Mouse (Mus musculus): ENCODE data around the gene Slc6a8. TPM values are rescaled to one million over a fixed set of nuclear protein-coding genes. Genes with fewer than 3 reads are reported as not detected.

Gene Slc6a8
- total RNA-seq (2015) (0.07 and 0.61 TPM in 2 replicates), total RNA-seq (2017) (0.04 TPM in 1 of 2 replicates, not detected in the other)

GRCm38 (mm10) chrX:73672879-73673618 lies at the start of gene Slc6a8:
TSS of gene Slc6a8 (plus strand) at chrX:73673150.
- peak; percentile 49; the same call in 1 of the 2 replicates for ATAC-seq (replicated peaks; ENCODE audit: poor library complexity)

- no peak for ATAC-seq (replicated peaks; ENCODE audit: poor library complexity)
Observed at GRCm38 (mm10) chrX:73626981-73627380, 46.0 kb upstream of the Slc6a8 start.

- peak; percentile 26; the same call in 1 of the 2 replicates for ATAC-seq (replicated peaks; ENCODE audit: poor library complexity)
Observed at GRCm38 (mm10) chrX:73635425-73635824, 37.5 kb upstream of the Slc6a8 start.

GRCm38 (mm10) chrX:73637415-73637814 lies 35.5 kb upstream of the Slc6a8 start:
- no peak for ATAC-seq (replicated peaks; ENCODE audit: poor library complexity)

GRCm38 (mm10) chrX:73639255-73639675 lies 33.7 kb upstream of the Slc6a8 start, which contains the start of gene Dusp9:
TSS of gene Dusp9 (plus strand) at chrX:73639419.
- peak; percentile 68 for ATAC-seq (replicated peaks; ENCODE audit: poor library complexity)

- ATAC-seq (replicated peaks; ENCODE audit: poor library complexity) = peak; percentile 20; the same call in 1 of the 2 replicates
Observed at GRCm38 (mm10) chrX:73639901-73640469, 33.0 kb upstream of the Slc6a8 start.

GRCm38 (mm10) chrX:73645121-73645520 lies 27.8 kb upstream of the Slc6a8 start:
- ATAC-seq (replicated peaks; ENCODE audit: poor library complexity) = no peak

GRCm38 (mm10) chrX:73650869-73651268 lies 22.1 kb upstream of the Slc6a8 start:
- no peak for ATAC-seq (replicated peaks; ENCODE audit: poor library complexity)

- ATAC-seq (replicated peaks; ENCODE audit: poor library complexity) = no peak
Observed at GRCm38 (mm10) chrX:73653392-73653791, 19.6 kb upstream of the Slc6a8 start.

- peak; percentile 91 for ATAC-seq (replicated peaks; ENCODE audit: poor library complexity)
Observed at GRCm38 (mm10) chrX:73654177-73654576, 18.8 kb upstream of the Slc6a8 start.

GRCm38 (mm10) chrX:73655529-73655928 lies 17.4 kb upstream of the Slc6a8 start:
- ATAC-seq (replicated peaks; ENCODE audit: poor library complexity) = peak; percentile 76

- ATAC-seq (replicated peaks; ENCODE audit: poor library complexity) = 0 out of 2 replicates have a peak, but pooled peaks have one; percentile 15
Observed at GRCm38 (mm10) chrX:73658391-73658790, 14.6 kb upstream of the Slc6a8 start.

- no peak for ATAC-seq (replicated peaks; ENCODE audit: poor library complexity)
Observed at GRCm38 (mm10) chrX:73658936-73659574, 13.9 kb upstream of the Slc6a8 start.

GRCm38 (mm10) chrX:73659575-73660283 lies 13.2 kb upstream of the Slc6a8 start, which contains the start of gene Pnck:
TSS of gene Pnck (minus strand) at chrX:73660117.
- ATAC-seq (replicated peaks; ENCODE audit: poor library complexity) = no peak

GRCm38 (mm10) chrX:73660284-73660665 lies 12.7 kb upstream of the Slc6a8 start:
- ATAC-seq (replicated peaks; ENCODE audit: poor library complexity) = no peak

- ATAC-seq (replicated peaks; ENCODE audit: poor library complexity) = peak; percentile 58; the same call in 1 of the 2 replicates
Observed at GRCm38 (mm10) chrX:73663143-73663542, 9.8 kb upstream of the Slc6a8 start.

- peak; percentile 83 for ATAC-seq (replicated peaks; ENCODE audit: poor library complexity)
Observed at GRCm38 (mm10) chrX:73672031-73672431, 919 bp upstream of the Slc6a8 start.

- ATAC-seq (replicated peaks; ENCODE audit: poor library complexity) = no peak
Observed at GRCm38 (mm10) chrX:73673619-73673967, 643 bp downstream of the Slc6a8 start.

GRCm38 (mm10) chrX:73673968-73674661 lies 1.2 kb downstream of the Slc6a8 start:
- no peak for ATAC-seq (replicated peaks; ENCODE audit: poor library complexity)

GRCm38 (mm10) chrX:73675231-73675630 lies 2.3 kb downstream of the Slc6a8 start:
- ATAC-seq (replicated peaks; ENCODE audit: poor library complexity) = no peak

Data from megakaryocyte progenitor cell, adult 5-6 weeks (primary cell).